Mouse (Mus musculus): ENCODE results near the gene Nemf.

Gene Nemf

DNA sequence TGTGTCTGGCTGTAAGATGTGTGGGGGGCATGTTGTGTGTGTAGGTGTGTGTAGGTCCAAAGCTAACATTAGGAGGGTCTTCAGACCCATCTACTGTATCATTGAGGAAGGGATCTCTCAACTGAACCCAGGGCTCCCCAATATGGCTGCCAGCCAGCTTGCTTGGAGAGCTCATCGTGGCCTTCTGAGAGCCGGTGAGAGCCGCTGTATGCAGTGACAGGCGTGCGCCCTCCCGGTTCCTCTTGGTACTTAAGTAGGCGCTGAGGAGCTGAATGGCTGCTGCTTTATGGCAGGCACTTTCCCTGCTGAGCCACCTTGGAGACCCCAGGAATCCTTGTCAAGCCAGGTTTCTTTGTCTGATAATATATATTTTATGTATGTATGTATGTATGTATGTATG, 50.6 kb downstream of the Nemf start:
- no peak for DNase-seq (ENCODE audit: low spot score in 2 of 2)

DNA sequence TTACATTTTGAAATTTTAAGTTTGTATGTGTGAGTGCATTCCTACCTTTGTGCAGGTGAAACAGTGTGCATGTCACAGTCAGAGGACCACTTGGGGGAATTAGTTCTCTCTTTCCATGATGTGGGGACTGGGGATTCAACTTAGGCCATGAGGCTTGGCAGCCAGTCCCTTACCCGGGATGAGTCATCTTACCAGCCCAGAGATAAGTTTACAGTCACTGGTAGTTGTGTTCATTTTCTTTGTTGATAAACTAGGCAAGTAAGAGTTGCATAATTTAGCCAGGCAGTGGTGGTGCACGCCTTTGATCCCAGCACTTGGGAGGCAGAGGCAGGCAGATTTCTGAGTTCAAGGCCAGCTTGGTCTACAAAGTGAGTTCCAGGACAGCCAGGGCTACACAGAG, 52.9 kb downstream of the Nemf start:
- DNase-seq (ENCODE audit: low spot score in 2 of 2) = no peak

- no peak for DNase-seq (ENCODE audit: low spot score in 2 of 2)
Observed at GRCm38 (mm10) chr12:69302171-69302570, 54.8 kb downstream of the Nemf start.

DNA sequence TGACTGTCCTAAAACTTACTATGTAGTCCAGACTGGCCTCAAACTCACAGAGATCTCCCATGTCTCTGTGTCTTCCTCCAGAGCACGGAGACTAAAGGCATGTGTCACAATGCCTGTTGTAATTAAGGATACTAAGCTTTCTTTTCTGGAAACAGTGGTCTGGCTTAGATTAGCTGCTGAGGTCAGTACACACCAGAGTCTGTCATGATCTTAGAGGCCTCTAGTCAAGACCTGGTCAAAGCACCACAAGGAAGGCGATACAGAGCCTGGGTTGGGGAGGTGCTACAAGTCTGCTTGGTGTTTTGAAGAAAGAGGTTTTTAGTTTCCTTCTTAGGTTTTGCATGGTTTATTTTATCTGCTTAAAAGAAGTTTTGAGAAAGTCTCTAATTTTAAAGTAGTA, 56.6 kb downstream of the Nemf start:
- DNase-seq (ENCODE audit: low spot score in 2 of 2) = no peak

DNA sequence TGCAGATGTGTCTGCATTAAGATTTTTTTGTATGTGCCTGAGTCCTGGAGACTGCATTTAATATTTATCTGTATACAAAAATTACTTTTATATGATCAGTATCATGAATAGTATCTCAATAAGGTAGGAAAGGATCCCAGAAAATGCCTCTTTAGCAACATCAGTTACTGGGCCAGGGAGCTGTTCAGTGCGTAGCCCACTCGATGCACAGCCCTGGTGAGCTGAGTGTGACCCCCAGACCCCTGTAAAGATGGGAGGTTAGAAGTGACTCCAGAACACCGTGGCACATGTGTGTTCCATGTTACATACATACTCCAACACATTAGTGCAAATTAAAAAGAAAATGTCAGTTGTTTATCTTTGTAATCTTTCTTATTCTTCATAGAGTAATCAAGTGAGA, 57.1 kb downstream of the Nemf start:
- DNase-seq (ENCODE audit: low spot score in 2 of 2) = no peak

- no peak for DNase-seq (ENCODE audit: low spot score in 2 of 2)
Observed at GRCm38 (mm10) chr12:69299231-69299630, 57.7 kb downstream of the Nemf start.

- DNase-seq (ENCODE audit: low spot score in 2 of 2) = no peak
Observed at GRCm38 (mm10) chr12:69298281-69298680, 58.7 kb downstream of the Nemf start.

DNA sequence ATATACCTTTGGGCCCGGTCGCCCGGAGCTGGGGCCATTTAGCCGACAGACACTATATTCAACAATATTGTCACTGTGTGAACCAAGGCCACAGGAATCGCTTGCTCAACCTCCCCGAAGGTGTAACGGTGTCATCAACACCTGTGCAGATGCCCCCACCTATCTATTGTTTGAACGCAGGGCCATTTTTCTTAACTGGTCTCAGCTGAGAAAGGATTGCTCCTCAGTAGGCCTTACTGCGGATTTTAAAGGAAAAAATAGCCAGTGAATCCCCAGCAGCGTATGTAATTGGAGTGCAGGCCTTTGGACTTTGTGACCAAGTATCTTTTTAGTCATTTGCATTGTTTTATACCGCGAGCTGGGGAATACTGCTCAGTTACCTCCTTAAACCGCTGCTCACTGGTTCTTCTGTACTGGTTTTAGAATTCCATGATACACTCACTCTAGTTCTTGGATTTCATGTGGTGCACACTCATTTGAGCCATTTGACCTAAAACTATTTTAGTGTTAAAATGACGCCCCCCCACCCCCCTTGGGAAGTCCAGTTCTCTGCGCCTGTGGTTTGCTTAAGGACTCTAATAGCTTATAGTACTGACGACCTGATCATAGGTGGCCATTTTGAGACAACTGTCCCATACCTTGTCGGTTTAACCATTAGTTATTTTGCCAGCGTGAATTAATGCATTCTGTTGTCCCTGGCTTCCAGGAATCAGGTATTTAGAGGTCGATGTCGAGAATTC, 59.4 kb downstream of the Nemf start:
- no peak for DNase-seq (ENCODE audit: low spot score in 2 of 2)

DNA sequence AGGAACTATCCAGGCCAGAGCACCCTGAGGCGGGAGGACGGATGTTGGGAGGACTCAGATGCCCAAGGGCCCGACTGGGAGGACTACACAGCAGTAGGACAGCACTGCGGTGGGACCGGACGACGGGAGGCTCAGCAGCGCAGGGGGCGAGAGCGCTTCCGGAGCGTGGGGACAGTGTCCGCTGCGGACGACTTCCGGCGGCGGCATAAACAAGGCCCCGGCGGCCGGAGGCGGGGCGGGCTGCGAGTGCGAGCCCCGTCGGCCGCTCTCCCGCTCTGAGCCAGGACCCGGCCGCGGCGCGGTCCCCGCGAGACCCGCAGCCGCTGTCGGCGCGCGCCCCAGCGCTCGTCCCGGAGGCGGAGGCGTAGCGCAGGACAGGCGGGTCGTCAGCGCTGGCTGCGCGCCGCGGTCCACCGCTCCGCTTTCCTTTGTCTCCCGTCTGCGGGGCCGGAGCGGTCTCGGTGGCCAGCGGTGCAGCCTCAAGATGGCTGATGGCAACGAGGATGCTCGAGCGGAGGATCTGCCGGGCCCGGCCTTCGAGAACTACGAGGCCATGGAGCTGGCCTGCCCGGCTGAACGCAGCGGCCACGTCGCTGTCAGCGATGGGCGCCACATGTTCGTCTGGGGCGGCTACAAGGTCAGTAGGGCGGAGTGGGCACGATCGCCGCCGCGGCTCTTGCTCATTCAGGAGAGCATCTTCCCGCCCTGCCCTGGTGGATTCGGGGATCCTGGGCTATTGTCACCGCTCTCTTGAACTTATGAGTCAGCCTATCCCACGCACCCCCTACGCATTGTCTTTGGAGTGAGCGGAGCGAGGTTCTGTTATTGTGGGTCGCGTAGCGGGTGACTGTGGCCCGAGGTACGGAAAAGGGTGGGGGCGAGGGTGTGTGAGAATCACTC, 60.2 kb downstream of the Nemf start, which contains the start of gene Klhdc2:
Gene Klhdc2, plus strand, starts transcription at position 171 of the 900 bp plus-strand sequence.
- peak; percentile 76 to 91 for DNase-seq (ENCODE audit: low spot score in 2 of 2)

- DNase-seq (ENCODE audit: low spot score in 2 of 2) = no peak
Observed at GRCm38 (mm10) chr12:69295651-69296050, 61.3 kb downstream of the Nemf start.

GRCm38 (mm10) chr12:69294936-69295335, 62.0 kb downstream of the Nemf start:
- no peak for DNase-seq (ENCODE audit: low spot score in 2 of 2)

DNA sequence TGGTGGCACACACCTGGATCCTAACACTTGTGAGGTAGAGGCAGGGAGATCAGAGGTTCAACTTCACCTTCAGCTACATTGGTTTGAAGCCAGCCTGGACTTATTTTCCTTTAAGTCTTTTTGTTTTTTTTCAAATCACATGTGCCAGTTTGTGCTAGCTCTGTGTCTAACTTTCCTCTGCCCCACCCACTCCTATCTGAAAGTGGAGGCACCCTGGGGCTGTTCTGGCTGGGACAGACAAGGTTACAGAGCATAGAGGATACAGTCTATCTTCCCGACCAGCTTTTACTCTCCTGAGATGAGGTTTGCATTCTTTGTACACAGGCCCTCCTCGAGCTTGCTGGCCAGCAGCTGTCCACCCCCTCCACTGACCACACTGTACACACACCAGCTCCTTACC, 63.1 kb downstream of the Nemf start:
- DNase-seq (ENCODE audit: low spot score in 2 of 2) = no peak

DNA sequence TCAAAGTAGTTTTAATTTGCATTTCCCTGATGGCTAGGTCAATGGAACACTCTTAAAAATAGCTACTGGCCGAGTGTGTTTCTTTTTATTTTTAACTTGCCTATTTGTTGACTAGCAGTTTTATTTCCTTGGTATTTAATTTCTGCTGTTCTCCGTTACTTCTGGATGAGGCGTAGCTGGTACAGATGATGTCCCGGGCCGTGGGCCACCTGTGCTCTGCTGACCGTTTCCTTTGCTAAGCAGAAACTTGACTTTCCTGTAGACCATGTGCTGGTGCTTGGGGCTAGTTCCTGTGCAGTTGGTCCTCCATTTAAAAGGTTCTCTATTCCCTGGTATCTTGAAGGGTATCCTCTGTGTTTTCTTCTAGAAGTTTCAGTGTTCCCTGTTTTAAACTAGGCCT, 64.6 kb downstream of the Nemf start:
- no peak for DNase-seq (ENCODE audit: low spot score in 2 of 2)

DNA sequence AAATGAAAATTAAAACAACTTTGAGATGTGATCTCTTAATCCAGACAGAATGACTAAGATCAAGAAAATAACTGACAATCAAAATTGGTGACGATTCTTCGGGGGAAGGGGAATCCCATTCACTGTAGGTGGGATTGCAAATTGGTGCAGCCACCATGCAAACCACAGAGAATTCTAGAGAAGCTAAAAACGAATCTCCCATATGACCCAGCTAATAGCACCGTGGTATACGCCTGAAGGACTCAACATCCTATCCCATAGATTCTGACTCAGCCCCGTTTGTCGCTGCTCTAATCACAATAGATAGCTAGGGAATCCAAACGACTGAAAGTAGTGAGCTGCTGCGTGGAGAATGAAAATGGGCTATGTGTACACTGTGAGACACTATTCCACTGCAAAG, 68.3 kb downstream of the Nemf start:
- no peak for DNase-seq (ENCODE audit: low spot score in 2 of 2)

DNA sequence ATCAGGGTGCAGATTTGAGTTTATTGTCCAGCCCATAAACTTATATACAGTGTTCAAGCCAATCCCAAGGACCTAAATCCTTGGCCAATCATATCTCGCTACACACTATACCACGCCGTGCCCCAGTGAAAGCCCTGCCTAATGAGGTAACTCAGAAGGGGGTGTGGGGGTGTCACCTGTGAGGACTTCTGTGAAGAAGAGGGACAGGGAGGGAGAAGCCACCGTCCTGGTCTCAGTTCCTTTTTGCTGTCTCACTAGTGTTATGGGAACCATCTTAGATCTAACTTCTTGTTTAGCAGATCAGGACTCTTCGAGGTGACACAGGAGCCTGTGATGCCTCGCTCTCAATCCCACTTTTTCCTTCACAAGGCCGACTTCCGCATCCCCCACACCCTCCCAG, 69.4 kb downstream of the Nemf start:
- DNase-seq (ENCODE audit: low spot score in 2 of 2) = no peak

DNA sequence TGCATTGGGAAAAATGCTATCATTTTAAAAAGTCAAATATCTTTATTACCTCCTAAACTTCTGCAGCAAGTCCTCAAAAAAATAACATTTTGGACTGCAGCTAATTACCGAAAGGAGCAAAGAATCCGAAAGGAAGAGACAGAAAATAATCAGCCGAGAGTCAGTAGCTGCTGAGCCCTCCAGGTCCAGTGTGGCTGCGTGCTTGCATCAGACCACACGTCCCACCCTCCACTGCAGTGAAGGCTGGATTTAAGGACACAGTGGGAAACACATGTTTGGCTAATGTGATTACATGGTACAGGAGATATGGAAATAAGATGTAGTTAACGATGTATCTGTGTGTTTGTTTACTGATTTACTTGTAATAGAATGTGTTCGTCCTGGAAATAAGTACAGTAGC, 73.8 kb downstream of the Nemf start:
- no peak for DNase-seq (ENCODE audit: low spot score in 2 of 2)

GRCm38 (mm10) chr12:69280915-69281314, 76.0 kb downstream of the Nemf start:
- DNase-seq (ENCODE audit: low spot score in 2 of 2) = no peak

DNA sequence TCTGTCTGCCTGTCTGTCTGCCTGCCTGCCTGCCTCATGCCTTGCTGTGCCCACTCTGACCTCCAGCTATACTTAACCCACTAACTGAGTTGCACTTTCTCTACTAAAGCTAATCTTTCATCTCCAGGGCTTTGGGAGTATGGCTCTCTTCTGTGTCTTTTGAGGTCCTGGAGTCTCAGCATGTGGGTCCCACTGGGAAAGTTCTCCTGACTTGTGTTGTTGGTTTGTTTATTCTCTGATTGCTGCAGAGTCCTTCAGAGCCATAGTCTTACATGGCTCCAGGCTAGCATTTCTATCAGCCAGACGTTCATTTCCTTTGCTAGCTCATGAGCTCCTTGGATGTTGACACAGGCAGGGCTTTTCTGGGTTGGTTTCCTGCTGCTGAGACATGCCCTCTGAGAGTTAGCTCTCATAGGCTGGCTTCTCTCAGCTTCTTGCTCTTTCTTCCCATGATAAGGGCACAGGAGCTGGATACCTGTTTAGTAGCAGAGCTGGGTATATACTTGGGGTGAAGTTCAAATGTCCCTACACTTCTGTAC, 77.0 kb downstream of the Nemf start:
- DNase-seq (ENCODE audit: low spot score in 2 of 2) = no peak

- no peak for DNase-seq (ENCODE audit: low spot score in 2 of 2)
Observed at GRCm38 (mm10) chr12:69268956-69269355, 88.0 kb downstream of the Nemf start.

DNA sequence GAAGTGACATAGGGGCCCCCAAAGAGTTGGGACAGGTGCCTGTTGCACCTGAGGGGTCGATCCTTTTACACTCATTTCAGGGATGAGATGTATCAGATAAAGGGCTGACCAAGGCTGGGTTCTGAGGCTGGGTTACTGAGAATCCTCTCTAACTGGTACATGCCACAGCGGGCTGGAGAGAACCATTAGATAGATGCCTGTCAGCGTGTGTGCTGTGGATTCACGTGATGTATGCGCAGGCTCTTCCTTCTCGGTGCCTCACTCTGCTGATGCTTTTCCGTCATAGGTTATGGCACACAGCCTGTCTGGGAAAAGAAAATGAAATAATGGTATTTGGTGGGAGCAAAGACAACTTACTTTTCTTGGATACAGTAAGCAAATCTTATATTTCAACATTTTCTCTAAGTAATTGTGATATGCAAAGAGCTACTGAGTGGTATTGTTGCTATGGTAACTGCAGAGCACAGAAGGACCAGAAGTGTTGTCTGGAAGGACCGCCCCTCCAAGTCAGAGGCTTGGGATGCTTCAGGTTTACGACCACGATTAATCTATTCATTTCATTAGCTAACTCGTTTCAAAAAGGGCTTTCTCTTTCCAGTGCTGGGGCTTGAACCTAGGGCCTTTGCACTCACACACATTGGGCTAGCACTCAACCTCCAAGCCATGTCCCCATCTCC, 88.9 kb downstream of the Nemf start:
- DNase-seq (ENCODE audit: low spot score in 2 of 2) = no peak

GRCm38 (mm10) chr12:69265031-69265430, 91.9 kb downstream of the Nemf start:
- no peak for DNase-seq (ENCODE audit: low spot score in 2 of 2)

DNA sequence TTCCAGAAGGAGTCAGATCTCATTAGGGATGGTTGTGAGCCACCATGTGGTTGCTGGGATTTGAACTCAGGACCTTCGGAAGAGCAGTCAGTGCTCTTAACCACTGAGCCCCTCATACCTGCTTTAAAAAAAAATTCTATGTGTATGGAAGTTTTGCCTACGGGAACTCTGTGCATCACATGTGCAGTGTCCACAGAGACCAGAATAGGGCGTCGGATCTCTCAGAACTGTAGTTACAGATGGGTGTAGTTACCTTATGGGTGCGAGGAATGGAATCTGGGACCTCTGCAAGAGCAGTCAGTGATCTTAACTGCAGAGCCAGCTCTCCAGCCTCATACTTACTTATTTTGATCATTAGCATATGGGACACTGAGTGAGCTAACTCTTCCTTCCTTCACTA, 94.7 kb downstream of the Nemf start:
- no peak for DNase-seq (ENCODE audit: low spot score in 2 of 2)

Measured in left cerebral cortex, adult 9 months (tissue).